Mouse (Mus musculus): ENCODE results near the gene Sema5a.

Sema5a gene

DNA sequence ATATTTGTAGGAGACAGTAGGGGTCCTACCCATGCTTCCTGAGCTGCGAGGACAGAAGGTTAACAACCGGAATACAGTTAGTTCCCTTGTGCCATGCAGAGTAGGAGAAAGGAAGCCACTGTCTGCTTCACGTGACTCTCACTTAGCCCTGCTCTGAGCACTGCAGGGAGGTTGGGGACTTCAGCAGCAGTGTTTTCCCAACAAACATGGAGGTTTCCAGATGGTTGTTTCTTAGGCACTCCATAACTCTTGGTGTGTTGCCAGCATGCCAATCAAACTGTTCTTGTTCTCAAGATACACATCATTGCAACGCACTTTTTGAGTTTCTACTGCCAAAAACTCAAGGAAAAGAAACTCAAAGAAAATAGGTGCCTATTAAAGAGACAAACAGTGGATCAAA, 440.5 kb downstream of the Sema5a start:
- no peak for DNase-seq

DNA sequence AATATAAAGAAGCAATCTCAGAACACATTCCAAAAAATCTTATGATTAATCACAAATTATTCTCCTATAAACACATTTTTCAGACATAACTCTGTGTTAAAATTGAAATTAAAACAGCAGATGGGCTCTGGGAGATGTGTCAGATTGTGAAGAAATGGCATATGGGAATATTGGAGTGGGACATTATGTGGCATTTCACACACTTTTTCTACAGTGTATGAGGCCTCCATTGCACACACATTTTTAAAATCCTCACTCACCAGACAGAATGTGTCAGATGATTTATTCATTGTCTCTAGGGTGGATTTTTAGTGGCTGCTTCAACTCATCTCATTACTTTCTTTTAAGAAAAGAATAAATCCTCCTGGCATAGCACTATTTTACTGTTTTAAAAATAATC, 446.4 kb downstream of the Sema5a start:
- no peak for DNase-seq

DNA sequence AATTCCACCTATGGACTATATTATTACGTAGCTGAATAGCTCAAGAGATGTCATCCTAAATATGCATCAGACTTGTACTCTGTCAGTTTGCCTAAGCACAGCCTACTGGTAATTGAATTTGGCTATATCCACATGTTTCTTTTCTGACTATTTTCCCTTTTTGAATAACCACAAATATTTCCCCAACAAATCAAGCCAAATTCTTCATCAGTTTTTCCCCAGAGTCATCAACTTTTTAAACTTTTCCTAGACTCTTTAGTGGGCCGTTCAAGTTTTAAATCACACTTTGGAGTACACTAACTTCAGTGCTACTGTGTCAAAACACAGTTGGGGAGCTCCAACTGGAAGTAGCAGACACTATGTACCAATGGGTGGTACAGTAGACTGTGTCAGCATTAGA, 448.4 kb downstream of the Sema5a start:
- DNase-seq: no peak

DNA sequence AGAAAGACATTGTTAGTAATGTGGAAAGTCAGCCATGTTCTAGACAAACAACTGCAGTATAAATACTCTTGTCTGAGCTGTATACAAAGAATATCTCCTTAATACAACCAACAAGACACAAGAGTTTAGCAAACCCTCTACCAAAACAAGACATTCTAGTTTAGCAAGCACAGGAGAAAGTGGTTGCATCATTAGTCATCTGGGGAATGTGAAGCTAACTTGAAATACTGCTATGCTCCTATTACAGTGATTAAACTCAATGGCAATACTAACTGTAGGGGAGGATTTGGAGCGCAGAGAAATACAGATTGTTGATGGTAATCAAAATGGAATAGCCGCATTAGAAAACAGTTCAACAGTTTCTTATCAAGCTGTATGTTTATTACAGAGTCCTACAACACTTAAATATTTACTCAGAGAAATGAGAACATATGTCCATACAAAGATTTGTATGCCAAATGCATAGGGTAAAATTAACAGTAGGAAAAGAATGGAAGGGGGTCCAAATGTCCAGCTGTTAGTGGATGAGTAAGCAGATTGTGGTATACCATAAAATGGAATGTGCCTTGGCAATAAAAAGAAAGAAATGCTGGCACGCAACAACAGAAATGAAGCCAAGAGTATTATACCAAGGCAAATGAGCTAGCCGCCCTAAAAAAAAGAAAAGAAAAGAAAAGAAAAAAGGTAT, 472.8 kb downstream of the Sema5a start:
- no peak for DNase-seq

DNA sequence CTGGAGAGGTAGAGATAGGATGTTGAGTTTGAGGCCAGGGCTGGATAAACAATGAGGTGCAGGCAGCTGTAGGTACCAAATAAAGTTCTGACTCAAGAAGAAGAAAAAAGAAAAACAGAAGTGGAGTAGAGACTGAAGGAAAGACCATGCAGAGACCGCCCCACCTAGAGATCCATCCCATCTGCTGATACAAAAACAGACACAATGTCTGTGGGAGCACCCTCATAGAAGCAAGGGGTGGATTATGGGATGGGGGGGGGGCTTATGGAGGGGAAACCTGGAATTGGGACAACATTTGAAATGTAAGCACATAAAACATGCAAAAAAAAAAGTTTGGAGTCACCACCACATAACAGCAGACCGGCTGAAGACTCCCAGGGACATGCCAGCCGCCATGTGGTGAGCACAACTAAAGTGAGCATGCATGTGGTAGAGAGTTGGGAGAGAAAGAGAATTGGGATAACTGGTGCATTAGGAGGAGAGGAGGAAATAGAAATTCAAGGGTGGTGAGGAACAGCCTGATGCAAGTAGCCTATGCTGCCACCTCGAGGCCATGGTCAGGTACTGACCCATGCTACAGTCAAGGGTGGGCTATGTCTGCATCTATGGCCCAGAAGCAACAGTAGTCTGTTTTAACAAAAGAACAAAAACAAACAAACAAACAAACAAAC, 473.8 kb downstream of the Sema5a start:
- DNase-seq: peak; percentile 76

DNA sequence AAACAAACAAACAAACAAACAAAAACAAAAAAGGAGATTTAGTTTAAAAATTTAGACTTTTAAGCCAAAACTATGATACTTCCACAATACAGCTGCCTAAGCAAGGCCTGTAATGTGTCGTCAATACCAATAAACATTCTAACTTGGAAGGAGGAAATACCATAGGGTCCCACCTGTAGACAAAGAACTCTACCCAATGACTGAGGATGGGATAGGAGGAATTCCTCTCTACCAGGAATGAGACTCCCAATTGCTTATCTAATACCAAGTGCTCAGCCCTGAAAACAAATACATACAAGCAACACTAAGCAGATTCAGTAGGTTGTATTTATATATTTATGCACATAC, 474.3 kb downstream of the Sema5a start:
- DNase-seq: no peak

DNA sequence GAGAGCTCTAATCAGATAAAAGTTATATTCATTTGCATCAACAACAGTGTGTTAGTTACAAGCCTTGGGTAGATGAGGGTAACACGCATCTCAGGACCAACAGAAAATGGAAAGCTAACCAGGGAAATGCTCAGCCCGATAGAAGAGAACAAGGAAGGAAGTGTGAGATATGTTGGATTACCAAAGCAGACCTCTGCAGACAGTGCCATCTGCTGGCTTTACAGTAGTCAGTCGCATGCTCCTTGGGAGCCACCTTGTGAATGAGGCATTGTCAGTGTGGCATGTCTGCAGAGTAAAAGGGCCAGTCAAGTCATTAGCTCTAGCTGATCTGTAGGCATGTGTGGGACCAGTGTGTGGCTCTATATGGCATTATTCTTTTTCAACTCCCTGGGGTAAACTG, 486.2 kb downstream of the Sema5a start:
- DNase-seq: peak; percentile 42

Measured in lung, postnatal 10 days (tissue).